18 mouse cellular contexts compared by ENCODE assay signal in the genomic region with DNA sequence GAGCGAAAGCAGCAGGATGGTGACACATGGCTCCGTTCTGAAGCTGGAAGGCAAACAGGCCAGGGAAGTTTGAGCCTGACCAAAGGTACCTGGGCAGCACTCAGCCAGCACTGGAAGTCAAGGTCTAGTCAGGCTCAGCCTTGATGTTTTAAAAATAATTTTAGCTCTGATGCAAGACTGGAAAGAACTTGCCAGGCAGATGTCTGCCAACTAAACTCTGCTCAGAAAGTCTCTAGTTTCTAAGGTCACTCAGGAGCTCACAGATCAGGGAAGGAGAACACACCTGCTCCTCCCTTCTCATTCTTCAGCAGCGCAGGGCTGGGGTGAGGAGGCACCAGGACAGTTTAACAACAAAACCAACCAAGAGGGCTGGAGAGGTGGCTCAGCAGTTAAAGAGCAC. TPM values are rescaled to one million over a fixed set of nuclear protein-coding genes. Genes with fewer than 3 reads are reported as not detected.
DNase-seq lines count a peak whose midpoint lies in the region; TF ChIP-seq lines count a peak whose summit lies in the region.
"Had no signal": no experiment of that assay in that cellular context is flagged by ENCODE, and none has a peak within 500 bp of the region (broad histone marks: within the 10 kb centered on the region; RNA-seq: fewer than 3 reads in every experiment).

No protein-coding gene starts in this region.

- no peak overlapping the region for H3K27ac ChIP-seq in heart, embryonic 10.5 days
- H3K27ac ChIP-seq in left cerebral cortex, adult 2 months, result no peak overlapping the region
- H3K27ac ChIP-seq: embryonic facial prominence, embryonic 10.5 days; layer of hippocampus, adult 2 months; limb, embryonic 15.5 days had no signal

- no peak overlapping the region for H3K4me3 ChIP-seq in heart, embryonic 10.5 days
- H3K4me3 ChIP-seq in left cerebral cortex, adult 2 months, result no peak overlapping the region
- H3K4me3 ChIP-seq: embryonic facial prominence, embryonic 10.5 days; layer of hippocampus, adult 2 months; limb, embryonic 15.5 days had no signal

- H3K9me3 ChIP-seq in heart, embryonic 10.5 days, result no peaks in the 10 kb centered on the region
- H3K9me3 ChIP-seq: embryonic facial prominence, embryonic 10.5 days; limb, embryonic 15.5 days had no signal

- intact Hi-C loops in left cerebral cortex, adult 2 months (cut with DNase I), result no loop called here

- peak; percentile 36 to 66 for DNase-seq in heart, adult 9 months (ENCODE audit: low spot score in 2 of 2)
- no peak for DNase-seq in heart, embryonic 10.5 days (ENCODE audit: low spot score)
- peak; percentile 12 for DNase-seq in adipocyte (ENCODE audit: low spot score)
- peak; percentile 36 for DNase-seq in adrenal gland, postnatal 14 days
- DNase-seq in kidney, postnatal 14 days, result peak; percentile 28
- no peak for DNase-seq in urinary bladder, postnatal 10 days (ENCODE audit: low spot score)
- DNase-seq in left cerebral cortex, adult 2 months (ENCODE audit: extremely low spot score in 1 of 2, low spot score in 2 of 2), result no peak
- DNase-seq: cerebellum, postnatal 14 days had no signal

- no peaks in the 10 kb centered on the region for H3K27me3 ChIP-seq in heart, embryonic 10.5 days (ENCODE audit: insufficient read depth, poor library complexity, severe bottlenecking)
- H3K27me3 ChIP-seq: limb, embryonic 15.5 days had no signal

- no peak for TF ChIP-seq CTCF in left cerebral cortex, adult 2 months (IDR thresholded peaks at IDR 0.05)

- H3K4me1 ChIP-seq in heart, embryonic 10.5 days, result peaks cover 27% of the 10 kb centered on the region
- H3K4me1 ChIP-seq: limb, embryonic 15.5 days had no signal

- 96% methylated on average over 3 of the region's 3 CpGs for WGBS in heart, embryonic 10.5 days

- H3K36me3 ChIP-seq in heart, embryonic 10.5 days, result peaks cover 58% of the 10 kb centered on the region

RNA-seq across cellular contexts. Expression of a gene that starts 25.8 kb away (rescaled TPM):
- 188 and 243 TPM in 2 replicates for polyA plus RNA-seq in heart, embryonic 10.5 days (2016; fragmentation: Nextera tagmentation; extraction: Ambion mirVana)
- total RNA-seq in adrenal gland, postnatal 14 days (2021), result 79.0 and 117 TPM in 2 replicates
- total RNA-seq in left cerebral cortex, adult 2 months (2021), result 100 to 1,000 TPM; 185 to 191 TPM

RNA-seq across cellular contexts. Expression of a gene that starts 32.6 kb away (rescaled TPM):
- polyA plus RNA-seq in heart, embryonic 10.5 days (2016; fragmentation: Nextera tagmentation; extraction: Ambion mirVana), result 28.2 and 31.1 TPM in 2 replicates
- 20.6 and 24.6 TPM in 2 replicates for total RNA-seq in adrenal gland, postnatal 14 days (2021)
- total RNA-seq in left cerebral cortex, adult 2 months (2021), result 10 to 100 TPM; 14.9 to 16.5 TPM

RNA-seq across cellular contexts. Expression of a gene that starts 48.5 kb away (rescaled TPM):
- polyA plus RNA-seq in heart, embryonic 10.5 days (2016; fragmentation: Nextera tagmentation; extraction: Ambion mirVana), result not detected in 2 replicates
- not detected in 2 replicates for total RNA-seq in adrenal gland, postnatal 14 days (2021)
- not detected for total RNA-seq in left cerebral cortex, adult 2 months (2021)
- total RNA-seq: heart, postnatal 14 days; layer of hippocampus, adult 2 months; left cerebral cortex, postnatal 10 days; megakaryocyte-erythroid progenitor cell, adult 5-6 weeks; neutrophil, adult 5-6 weeks had no signal
- polyA plus RNA-seq: CD4-positive, CD25-positive, alpha-beta regulatory T cell, adult 4 months; frontal cortex, adult 2 months; limb, embryonic 15.5 days; lung, embryonic 16.5 days had no signal

RNA-seq across cellular contexts. Expression of a gene that starts 52.0 kb away (rescaled TPM):
- polyA plus RNA-seq in heart, embryonic 10.5 days (2016; fragmentation: Nextera tagmentation; extraction: Ambion mirVana), result 2.6 and 2.9 TPM in 2 replicates
- total RNA-seq in adrenal gland, postnatal 14 days (2021), result 6.2 and 8.4 TPM in 2 replicates
- total RNA-seq in left cerebral cortex, adult 2 months (2021), result 10 to 100 TPM; 39.7 to 47.1 TPM

RNA-seq across cellular contexts. Expression of a gene that starts 59.5 kb away (rescaled TPM):
- polyA plus RNA-seq in heart, embryonic 10.5 days (2016; fragmentation: Nextera tagmentation; extraction: Ambion mirVana), result 1.7 and 4.2 TPM in 2 replicates
- 9.3 and 78.8 TPM in 2 replicates for total RNA-seq in adrenal gland, postnatal 14 days (2021)
- 1 to 10 TPM; 2.6 to 3.3 TPM for total RNA-seq in left cerebral cortex, adult 2 months (2021)

Comparison
In these comparisons a context has a peak if more than half of its experiments do, and no peak if none do; other contexts are left out.
1. DNase-seq: peak in heart, adult 9 months (2 of 2), adipocyte (single experiment), adrenal gland, postnatal 14 days (single experiment) and kidney, postnatal 14 days (single experiment); none in heart, embryonic 10.5 days (single experiment), urinary bladder, postnatal 10 days (single experiment) and left cerebral cortex, adult 2 months (0 of 2).